Mouse (Mus musculus) frontal cortex, postnatal 14 days (tissue): Measurements from ENCODE around the gene Ube2q2.
"Not testable (repeated sequence)": the region's sequence is repeated elsewhere in the genome, so short reads cannot be mapped to it uniquely, and the experiment has no call there.

Source experiments
- DNase-seq, 2 experiments: peaks; one replicate each; pipeline ENCODE4 v3.0.0; 2022; ENCODE audit warnings: low spot score in 2 of 2

The Ube2q2 gene

GRCm38 (mm10) chr9:55172195-55172685 is 23.6 kb downstream of the Ube2q2 start:
- no peak for DNase-seq

DNA sequence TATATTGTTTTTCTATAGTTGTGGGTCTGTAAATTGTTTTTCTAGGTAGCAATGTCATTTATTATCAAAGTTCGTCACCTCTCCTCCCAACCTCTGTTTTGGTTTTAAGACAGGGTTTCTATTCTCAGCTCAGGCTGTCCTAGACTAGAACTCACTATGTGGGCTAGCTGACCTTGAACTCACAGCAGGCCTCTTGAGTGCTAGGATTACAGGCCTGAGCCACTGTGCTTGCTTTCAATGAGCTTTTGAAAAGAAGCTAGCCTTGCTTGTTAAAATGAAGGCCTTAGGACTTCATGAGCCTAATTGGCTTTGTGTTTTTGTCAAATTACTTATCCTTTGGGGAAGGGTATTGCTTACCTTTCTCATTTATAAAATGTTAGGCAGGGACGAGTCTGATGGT is 25.6 kb downstream of the Ube2q2 start:
- DNase-seq: no peak

GRCm38 (mm10) chr9:55195876-55196275 is 47.2 kb downstream of the Ube2q2 start:
- DNase-seq: no peak

GRCm38 (mm10) chr9:55198260-55198659 is 49.6 kb downstream of the Ube2q2 start:
- DNase-seq: no peak

- DNase-seq: peak in 1 of 2 experiments; percentile 13
Measured at GRCm38 (mm10) chr9:55199348-55199747, 50.7 kb downstream of the Ube2q2 start.

- DNase-seq: no peak
Measured at GRCm38 (mm10) chr9:55208458-55208789, 59.8 kb downstream of the Ube2q2 start.

DNA sequence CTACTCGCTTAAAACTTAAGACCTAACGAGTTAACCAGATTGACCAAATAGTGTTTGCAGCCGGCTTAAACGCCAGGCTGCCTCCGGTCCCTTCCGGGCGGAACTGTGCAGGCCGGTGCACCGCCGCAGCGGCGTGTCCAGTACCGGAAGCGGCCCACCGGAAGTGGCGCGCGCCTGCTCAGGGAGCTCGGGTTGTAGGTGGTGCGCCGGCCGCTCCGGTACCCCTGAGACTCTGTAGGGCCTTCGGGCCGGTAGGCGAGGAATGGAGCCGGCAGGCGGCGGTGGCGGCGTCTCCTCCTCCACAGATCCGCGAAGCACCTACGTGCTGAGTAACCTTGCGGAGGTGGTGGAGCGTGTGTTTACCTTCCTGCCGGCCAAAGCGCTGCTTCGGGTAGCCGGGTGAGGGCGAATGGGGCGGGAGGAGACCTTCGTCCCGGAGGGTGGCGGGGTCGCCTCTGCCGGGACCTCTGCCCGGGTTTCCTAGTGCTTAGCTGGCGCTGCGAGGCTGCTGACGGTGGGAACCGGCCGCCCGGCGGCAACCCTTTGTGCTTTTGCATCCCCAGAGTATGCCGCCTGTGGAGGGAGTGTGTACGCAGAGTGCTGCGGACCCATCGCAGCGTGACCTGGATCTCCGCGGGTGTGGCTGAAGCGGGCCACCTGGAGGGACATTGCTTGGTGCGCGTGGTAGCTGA is 60.3 kb downstream of the Ube2q2 start, which contains the start of gene Fbxo22:
TSS of gene Fbxo22 (plus strand) at position 136 of the 692 bp plus-strand sequence.
- DNase-seq: peak; percentile 65 to 74

DNA sequence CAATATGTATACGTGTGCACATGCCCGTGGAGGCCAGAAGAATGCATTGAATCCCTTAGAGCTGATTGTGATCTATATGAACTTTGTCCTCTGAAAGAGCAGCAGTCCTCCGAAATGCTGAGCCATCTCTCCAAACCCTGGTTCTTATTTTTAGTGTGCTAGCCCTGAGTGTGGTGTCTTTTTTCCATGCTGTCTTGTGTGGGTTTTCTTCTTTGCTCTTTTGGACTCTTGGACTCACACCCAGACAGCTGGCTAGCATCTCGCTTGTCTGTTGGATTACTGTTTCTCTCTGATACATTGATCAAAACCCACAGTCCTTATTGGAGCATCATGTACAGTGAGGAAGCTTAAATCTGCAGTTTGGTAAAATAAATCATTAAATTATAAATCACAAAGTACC is 63.0 kb downstream of the Ube2q2 start:
- DNase-seq: no peak

GRCm38 (mm10) chr9:55213396-55213795 is 64.7 kb downstream of the Ube2q2 start:
- DNase-seq: no peak

DNA sequence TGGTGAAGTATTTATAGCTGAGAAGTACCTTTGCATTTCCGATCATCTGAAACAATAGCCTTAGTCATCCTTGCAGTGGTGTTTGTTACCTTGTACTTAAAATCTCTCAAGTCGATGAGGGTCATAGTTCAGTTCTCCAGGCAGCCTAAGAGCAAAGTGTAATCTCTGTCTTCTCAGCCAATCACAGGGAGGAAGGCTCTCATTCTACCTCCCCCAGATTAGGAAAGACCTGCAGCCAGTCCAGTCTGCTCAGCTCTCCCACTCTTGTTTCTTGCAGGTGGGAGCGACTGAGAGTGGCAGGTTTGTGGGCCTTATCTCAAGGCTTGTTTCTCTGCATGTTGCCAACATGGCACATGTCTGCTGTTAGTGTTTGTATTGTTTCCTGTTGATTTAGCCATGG is 66.4 kb downstream of the Ube2q2 start:
- DNase-seq: no peak

- DNase-seq: no peak
Measured at GRCm38 (mm10) chr9:55215648-55216047, 67.0 kb downstream of the Ube2q2 start.

GRCm38 (mm10) chr9:55216078-55216477 is 67.4 kb downstream of the Ube2q2 start:
- DNase-seq: no peak

DNA sequence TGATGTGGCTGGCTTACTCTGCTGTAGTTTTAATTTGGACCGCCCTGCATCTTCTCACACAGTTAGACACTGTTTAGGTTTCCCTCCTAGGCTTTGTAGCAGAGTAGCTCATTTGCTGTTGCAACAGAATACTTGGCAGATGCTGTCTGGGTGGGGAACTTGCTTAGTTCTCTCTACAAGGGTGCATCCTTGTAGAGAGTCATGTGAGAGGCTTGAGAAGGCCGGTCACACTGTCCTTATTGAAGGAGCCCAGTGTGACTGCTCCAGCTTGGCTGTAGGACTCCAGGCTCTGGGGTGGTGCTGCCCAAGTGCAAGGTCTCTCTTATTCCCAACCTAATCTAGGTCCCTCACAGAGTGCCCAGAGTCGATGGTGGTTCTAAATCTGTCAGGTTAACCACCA is 68.7 kb downstream of the Ube2q2 start:
- DNase-seq: no peak

DNA sequence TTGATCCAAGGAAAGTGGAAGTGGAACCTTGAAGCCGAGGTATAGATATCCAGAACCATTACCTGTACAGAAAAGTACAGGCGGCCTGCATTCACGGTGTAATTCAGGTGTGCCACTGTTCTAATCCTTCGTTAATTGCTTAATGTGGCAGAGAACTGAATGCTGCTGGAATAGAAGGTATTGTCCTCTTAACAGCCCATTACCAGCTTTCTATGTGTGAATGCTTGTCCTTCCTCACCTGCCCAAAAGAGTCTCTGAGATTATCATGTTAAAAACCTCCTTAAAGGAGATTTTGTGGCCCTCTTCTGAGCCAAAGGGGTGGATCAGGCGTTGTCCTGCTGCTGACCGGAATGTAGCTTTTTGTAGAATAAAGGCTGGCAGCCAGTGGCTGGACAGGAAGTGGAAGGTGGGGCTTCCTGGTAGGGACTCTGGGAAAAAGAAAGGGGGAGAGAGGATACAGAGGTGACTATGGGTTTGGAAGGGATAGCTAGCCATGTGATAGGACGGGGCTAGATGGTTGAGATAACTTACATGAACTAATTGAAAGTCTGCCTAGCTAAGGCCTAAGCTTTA is 76.6 kb downstream of the Ube2q2 start:
- no peak for DNase-seq

- DNase-seq: peak in 1 of 2 experiments; percentile 17
Measured at GRCm38 (mm10) chr9:55226251-55226650, 77.6 kb downstream of the Ube2q2 start.

DNA sequence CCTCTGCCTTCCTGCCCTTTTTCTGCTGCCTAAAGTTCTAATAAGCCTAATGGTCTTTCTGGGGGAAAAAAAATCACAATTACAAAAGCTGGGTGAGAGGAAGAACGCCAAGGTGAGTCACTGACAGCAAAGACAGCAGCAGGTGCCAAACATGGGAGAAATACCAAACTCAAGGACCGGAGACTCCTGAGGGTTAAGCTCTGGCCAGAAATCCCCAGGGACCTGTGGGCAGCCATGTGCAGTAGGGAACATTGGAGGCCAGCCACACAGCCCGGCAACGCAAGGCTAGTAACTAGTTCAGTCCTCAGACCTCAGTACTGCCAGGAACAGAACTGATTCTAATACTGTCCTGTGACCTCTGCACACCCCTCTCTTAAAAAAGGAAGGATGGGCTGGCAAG is 79.5 kb downstream of the Ube2q2 start:
- no peak for DNase-seq

GRCm38 (mm10) chr9:55229010-55229409 is 80.4 kb downstream of the Ube2q2 start:
- no peak for DNase-seq

GRCm38 (mm10) chr9:55231544-55231943 is 82.9 kb downstream of the Ube2q2 start:
- DNase-seq: no peak

DNA sequence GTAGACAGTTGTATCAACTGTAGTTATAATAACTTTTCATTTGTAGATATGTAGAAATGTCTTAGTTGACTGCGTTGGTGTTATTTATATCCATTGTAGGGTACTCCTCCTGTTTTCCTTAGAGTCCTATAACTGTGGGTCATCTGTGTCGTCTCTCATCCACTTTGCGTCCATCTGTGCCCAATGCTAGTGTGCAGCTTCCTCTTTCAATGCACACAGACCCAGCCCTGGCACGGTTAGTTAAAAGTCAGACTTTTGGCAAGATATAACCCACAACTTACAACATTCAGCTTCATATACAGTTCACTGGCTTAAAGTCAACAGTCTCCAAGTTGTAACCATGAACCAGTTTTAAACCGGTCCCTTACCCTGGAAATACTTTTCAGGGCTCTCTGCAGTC is 83.5 kb downstream of the Ube2q2 start:
- DNase-seq: no peak

GRCm38 (mm10) chr9:55232586-55232985 is 83.9 kb downstream of the Ube2q2 start:
- no peak for DNase-seq

GRCm38 (mm10) chr9:55233076-55233475 is 84.4 kb downstream of the Ube2q2 start:
- not testable (repeated sequence) for DNase-seq

- DNase-seq: no peak
Measured at GRCm38 (mm10) chr9:55236235-55237165, 87.8 kb downstream of the Ube2q2 start.
